Mouse (Mus musculus) ES-Bruce4 (cell line): ENCODE results near the gene Slc26a10.

Experiments used
- CTCF ChIP-seq: IDR thresholded peaks from one replicate; pipeline ENCODE4 v1.8.1; 2011; ENCODE audit warnings: low read depth, low read length
- EP300 ChIP-seq: IDR thresholded peaks from 2 replicates; pipeline ENCODE4 v1.6.1; 2011; ENCODE audit warnings: low read depth, low read length; ENCODE audit not compliant: insufficient read depth

GRCm38 (mm10) chr10:127160728-127161127 lies 19.7 kb downstream of the Slc26a10 start:
- no peak for TF ChIP-seq CTCF
- TF ChIP-seq EP300: no peak
